Mouse (Mus musculus) retina, adult 2 months (tissue): ENCODE data around the gene Ppp1r7.
"Not testable (repeated sequence)": the region's sequence is repeated elsewhere in the genome, so short reads cannot be mapped to it uniquely, and the experiment has no call there.

Experiments used
- DNase-seq: peaks from one replicate; pipeline ENCODE4 v3.0.0-alpha.2; 2012; ENCODE audit warnings: low read depth, low spot score

Ppp1r7 gene

GRCm38 (mm10) chr1:93342648-93343503, at the start of gene Ppp1r7, which contains the start of gene Pask:
Ppp1r7 (plus strand) TSS chr1:93342854.
Pask (minus strand) TSS chr1:93343482.
- peak; percentile 96 for DNase-seq

- not testable (repeated sequence) for DNase-seq
These were observed 48.2 kb upstream of the Ppp1r7 start for GRCm38 (mm10) chr1:93294491-93294890.

GRCm38 (mm10) chr1:93299791-93300190, 42.9 kb upstream of the Ppp1r7 start:
- DNase-seq: no peak

- DNase-seq: no peak
These were observed 42.1 kb upstream of the Ppp1r7 start for GRCm38 (mm10) chr1:93300578-93300977.

GRCm38 (mm10) chr1:93305581-93306337, 36.9 kb upstream of the Ppp1r7 start, which contains the start of gene Mterf4:
Mterf4 (minus strand) TSS chr1:93305915.
- peak; percentile 78 for DNase-seq

- no peak for DNase-seq
These were observed 18.7 kb upstream of the Ppp1r7 start for GRCm38 (mm10) chr1:93323973-93324372.

- DNase-seq: no peak
These were observed 16.2 kb upstream of the Ppp1r7 start for GRCm38 (mm10) chr1:93326446-93326845.

GRCm38 (mm10) chr1:93334621-93335020, 8.0 kb upstream of the Ppp1r7 start:
- DNase-seq: no peak

GRCm38 (mm10) chr1:93343504-93344047, 922 bp downstream of the Ppp1r7 start:
- DNase-seq: peak; percentile 88

- no peak for DNase-seq
These were observed 4.5 kb downstream of the Ppp1r7 start for GRCm38 (mm10) chr1:93347176-93347575.

GRCm38 (mm10) chr1:93349701-93350100, 7.0 kb downstream of the Ppp1r7 start:
- no peak for DNase-seq

GRCm38 (mm10) chr1:93352724-93353123, 10.1 kb downstream of the Ppp1r7 start:
- no peak for DNase-seq

- no peak for DNase-seq
These were observed 20.0 kb downstream of the Ppp1r7 start for GRCm38 (mm10) chr1:93362661-93363060.

- DNase-seq: no peak
These were observed 23.0 kb downstream of the Ppp1r7 start for GRCm38 (mm10) chr1:93365641-93366040.

GRCm38 (mm10) chr1:93373665-93374064, 31.0 kb downstream of the Ppp1r7 start, which contains the start of gene Ano7:
Ano7 (plus strand) TSS chr1:93373930.
- no peak for DNase-seq

- no peak for DNase-seq
These were observed 34.7 kb downstream of the Ppp1r7 start for GRCm38 (mm10) chr1:93377307-93377706.

- no peak for DNase-seq
These were observed 36.5 kb downstream of the Ppp1r7 start for GRCm38 (mm10) chr1:93379117-93379516.

GRCm38 (mm10) chr1:93387198-93387597, 44.5 kb downstream of the Ppp1r7 start:
- DNase-seq: no peak

- no peak for DNase-seq
These were observed 46.3 kb downstream of the Ppp1r7 start for GRCm38 (mm10) chr1:93388906-93389305.

GRCm38 (mm10) chr1:93401191-93402052, 58.8 kb downstream of the Ppp1r7 start:
- no peak for DNase-seq

- no peak for DNase-seq
These were observed 60.7 kb downstream of the Ppp1r7 start for GRCm38 (mm10) chr1:93403403-93403802.
